Mouse (Mus musculus) liver, embryonic 16.5 days (tissue): ENCODE data around the gene Thap11. TPM values are rescaled to one million over a fixed set of nuclear protein-coding genes. Genes with fewer than 3 reads are reported as not detected.
"Not testable (repeated sequence)": the region's sequence is repeated elsewhere in the genome, so short reads cannot be mapped to it uniquely, and the experiment has no call there.

Source experiments
- ATAC-seq: fragments of 200-750 bp; cut with Nextera tagmentation; 2 replicates; pipeline ENCODE4 v1.8.0; 2017; ENCODE audit warnings: low read depth, mild to moderate bottlenecking, moderate number of reproducible peaks, moderate library complexity
- H3K27ac ChIP-seq: fragments of 300-500 bp; sonication (generic); 2 replicates; pipeline ENCODE4 v1.5.1; 2014; ENCODE audit warnings: mild to moderate bottlenecking, low read length
- H3K27me3 ChIP-seq: fragments of 300-500 bp; sonication (generic); 2 replicates; pipeline ENCODE4 v1.6.1; 2014; ENCODE audit warnings: low read depth, low read length, mixed read lengths; ENCODE audit not compliant: control insufficient read depth, insufficient read depth
- H3K36me3 ChIP-seq: fragments of 300-500 bp; sonication (generic); 2 replicates; pipeline ENCODE4 v1.6.1; 2014; ENCODE audit warnings: mild to moderate bottlenecking; ENCODE audit not compliant: control insufficient read depth, insufficient read depth
- H3K4me1 ChIP-seq: fragments of 300-500 bp; sonication (generic); 2 replicates; pipeline ENCODE4 v1.6.1; 2014; ENCODE audit warnings: low read depth, low read length, mixed read lengths; ENCODE audit not compliant: control insufficient read depth
- H3K4me2 ChIP-seq: fragments of 300-500 bp; sonication (generic); 2 replicates; pipeline ENCODE4 v1.6.1; 2014; ENCODE audit warnings: low read depth, low read length, mixed read lengths
- H3K4me3 ChIP-seq: fragments of 300-500 bp; sonication (generic); 2 replicates; pipeline ENCODE4 v1.5.1; 2014; ENCODE audit warnings: low read depth, mild to moderate bottlenecking, low read length
- H3K9ac ChIP-seq: fragments of 300-500 bp; sonication (generic); 2 replicates; pipeline ENCODE4 v1.6.1; 2014; ENCODE audit warnings: low read depth, low read length
- H3K9me3 ChIP-seq: fragments of 300-500 bp; sonication (generic); replicated peaks from 2 replicates; pipeline ENCODE4 v1.6.1; 2016; ENCODE audit warnings: low read length; ENCODE audit not compliant: control insufficient read depth
- WGBS: fragments of 180-500 bp; shearing (Covaris S2); extraction: QIAGEN DNeasy Blood & Tissue Kit; methylation state at CpG from one replicate; pipeline ENCODE4 v1.1.7; 2014; ENCODE audit not compliant: insufficient replicate concordance; 5-methylcytosine and 5-hydroxymethylcytosine counted together
- polyA plus RNA-seq: library from polyadenylated mRNA; unstranded; fragments of >200 nt; fragmentation: Nextera tagmentation; extraction: Ambion mirVana; gene quantifications from 2 replicates; pipeline ENCODE4 v1.2.1, GENCODE M21; 2015

The Thap11 gene
- polyA plus RNA-seq, 1 experiment from 2014 or later = 25.4 TPM

DNA sequence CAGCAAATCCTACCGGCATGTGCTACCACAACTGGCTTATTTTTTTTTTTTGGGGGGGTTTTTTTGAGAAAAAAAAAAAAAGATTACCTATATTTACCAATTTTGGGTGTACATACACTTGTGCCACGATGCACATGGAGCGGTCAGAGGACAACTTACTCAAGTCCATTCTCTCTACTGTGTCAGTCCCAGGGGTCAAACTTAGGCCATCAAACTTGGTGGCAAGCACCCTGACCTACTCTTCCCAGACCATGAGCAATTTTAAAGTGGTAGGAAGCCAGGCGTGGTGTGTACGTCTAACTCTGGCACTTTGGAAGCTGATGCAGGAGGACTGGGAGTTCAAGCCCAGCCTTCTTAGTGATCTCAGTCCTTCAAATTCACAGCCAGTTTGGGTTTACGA lies 41.7 kb upstream of the Thap11 start:
- Histone ChIP-seq H3K4me1 (peaks cover 81% of the 10 kb centered on the region), H3K9ac (no peak overlapping the region), H3K4me3 (peak overlapping the region; percentile 12), H3K27me3 (no peaks in the 10 kb centered on the region), H3K4me2 (peak overlapping the region; percentile 49), H3K27ac (peak overlapping the region; percentile 51), H3K36me3 (peaks cover 55% of the 10 kb centered on the region), H3K9me3 (no peaks in the 10 kb centered on the region)
- no peak for ATAC-seq
- 88% methylated on average over 6 of the region's 6 CpGs for WGBS

DNA sequence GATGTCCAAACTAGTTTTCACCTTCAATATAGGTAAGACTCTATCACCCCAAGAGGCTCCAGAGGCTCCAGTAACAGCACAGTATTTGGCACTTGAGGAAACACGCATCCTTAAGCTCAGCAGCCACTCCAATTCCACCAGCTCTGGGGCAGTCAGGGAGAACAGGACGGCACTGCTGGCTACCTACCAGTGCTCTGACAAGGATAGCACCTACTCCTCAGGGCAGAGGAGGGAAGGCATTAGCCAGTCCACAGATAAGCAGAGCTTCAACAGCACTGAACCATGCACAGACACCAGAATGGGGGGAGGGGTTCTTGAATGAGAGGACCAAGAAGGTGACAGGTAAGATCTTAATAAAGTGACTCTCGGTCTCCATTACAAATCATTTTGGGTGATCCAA lies 35.3 kb upstream of the Thap11 start:
- Histone ChIP-seq H3K36me3 (peaks cover 44% of the 10 kb centered on the region), H3K27me3 (no peaks in the 10 kb centered on the region), H3K9me3 (no peaks in the 10 kb centered on the region), H3K4me3 (peak overlapping the region; percentile 21), H3K4me2 (peak overlapping the region; percentile 51), H3K4me1 (peaks cover 67% of the 10 kb centered on the region), H3K27ac (peak overlapping the region; percentile 99), H3K9ac (peak overlapping the region; percentile 47)
- peak; percentile 17 for ATAC-seq
- WGBS = 54% methylated on average over 3 of the region's 3 CpGs

DNA sequence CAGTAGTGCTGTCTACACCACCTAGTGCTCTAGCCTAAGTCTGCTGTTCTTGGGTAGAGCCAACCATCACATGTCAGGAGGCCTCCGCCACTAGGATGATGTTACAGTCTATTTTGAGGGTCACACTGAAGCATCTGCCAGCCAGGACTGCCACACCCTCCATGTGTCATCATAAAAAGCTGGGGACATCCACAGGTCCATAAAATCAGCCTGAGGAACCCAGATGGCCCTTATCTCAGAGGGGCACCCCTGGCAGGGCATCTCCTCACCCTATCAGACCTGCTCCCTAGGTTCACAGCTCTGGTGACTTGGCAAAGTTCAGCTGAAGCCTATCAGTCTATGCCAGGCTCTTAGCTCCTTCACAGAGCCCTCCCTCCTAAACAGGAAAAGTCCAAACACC lies 34.0 kb upstream of the Thap11 start:
- Histone ChIP-seq H3K9ac (peak overlapping the region; percentile 68), H3K4me2 (peak overlapping the region; percentile 70), H3K27me3 (no peaks in the 10 kb centered on the region), H3K4me1 (peaks cover 58% of the 10 kb centered on the region), H3K4me3 (peak overlapping the region; percentile 21), H3K9me3 (no peaks in the 10 kb centered on the region), H3K36me3 (peaks cover 46% of the 10 kb centered on the region), H3K27ac (peak overlapping the region; percentile 99)
- ATAC-seq = peak; percentile 97
- WGBS = 33% methylated on average over 1 of the region's 1 CpGs

DNA sequence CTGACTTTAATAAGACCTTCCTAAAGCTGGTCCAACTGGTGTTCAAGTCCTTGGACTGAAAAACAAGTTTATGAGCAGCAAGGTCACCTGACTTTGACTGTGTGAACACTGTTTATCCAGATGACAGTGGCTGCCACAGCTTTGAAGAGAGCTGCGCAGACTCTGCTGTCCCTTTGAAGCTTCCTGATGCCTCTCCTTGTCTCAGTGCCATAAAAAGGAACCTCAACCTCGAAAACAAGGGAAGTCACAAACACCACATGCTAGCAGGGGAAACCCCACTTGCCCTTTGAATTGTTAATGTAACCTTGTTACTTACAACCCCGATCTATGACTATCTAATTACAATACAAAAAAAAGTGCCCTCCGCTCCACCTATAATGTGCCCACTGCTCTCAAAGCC lies 29.4 kb upstream of the Thap11 start:
- Histone ChIP-seq H3K27ac (peak overlapping the region; percentile 99), H3K4me1 (peaks cover 31% of the 10 kb centered on the region), H3K4me2 (peak overlapping the region; percentile 70), H3K9ac (peak overlapping the region; percentile 96), H3K4me3 (peak overlapping the region; percentile 96), H3K27me3 (no peaks in the 10 kb centered on the region), H3K9me3 (no peaks in the 10 kb centered on the region), H3K36me3 (peaks cover 33% of the 10 kb centered on the region)
- 56% methylated on average over 4 of the region's 4 CpGs for WGBS
- ATAC-seq = no peak

DNA sequence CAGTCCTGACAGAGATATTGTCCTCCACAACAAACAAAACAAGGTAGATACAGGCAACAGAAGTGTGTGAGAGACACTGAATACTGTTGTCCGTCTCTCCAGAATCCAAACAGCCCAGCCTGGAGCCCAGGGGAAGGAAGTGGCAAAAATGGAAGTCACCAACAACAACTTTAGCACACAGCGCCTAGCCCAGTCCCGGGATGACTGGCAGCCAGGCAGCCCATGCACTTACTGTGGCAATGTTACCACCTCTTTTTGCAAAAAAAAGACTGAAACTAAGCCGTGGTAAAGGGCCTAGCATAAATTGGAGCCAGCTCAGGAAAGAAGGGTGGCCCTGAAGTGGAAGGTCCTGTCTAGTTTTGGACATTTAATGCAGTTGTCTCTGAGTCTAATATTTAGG lies 28.6 kb upstream of the Thap11 start:
- H3K36me3 ChIP-seq = peaks cover 32% of the 10 kb centered on the region
- no peak for ATAC-seq
- no peaks in the 10 kb centered on the region for H3K9me3 ChIP-seq
- 0% methylated on average over 4 of the region's 4 CpGs for WGBS
- no peaks in the 10 kb centered on the region; the same call in 1 of the 2 replicates for H3K27me3 ChIP-seq
- peak overlapping the region; percentile 70 for H3K4me2 ChIP-seq
- H3K9ac ChIP-seq = peak overlapping the region; percentile 96
- H3K4me1 ChIP-seq = peaks cover 32% of the 10 kb centered on the region
- peak overlapping the region; percentile 96 for H3K4me3 ChIP-seq
- H3K27ac ChIP-seq = peak overlapping the region; percentile 99

DNA sequence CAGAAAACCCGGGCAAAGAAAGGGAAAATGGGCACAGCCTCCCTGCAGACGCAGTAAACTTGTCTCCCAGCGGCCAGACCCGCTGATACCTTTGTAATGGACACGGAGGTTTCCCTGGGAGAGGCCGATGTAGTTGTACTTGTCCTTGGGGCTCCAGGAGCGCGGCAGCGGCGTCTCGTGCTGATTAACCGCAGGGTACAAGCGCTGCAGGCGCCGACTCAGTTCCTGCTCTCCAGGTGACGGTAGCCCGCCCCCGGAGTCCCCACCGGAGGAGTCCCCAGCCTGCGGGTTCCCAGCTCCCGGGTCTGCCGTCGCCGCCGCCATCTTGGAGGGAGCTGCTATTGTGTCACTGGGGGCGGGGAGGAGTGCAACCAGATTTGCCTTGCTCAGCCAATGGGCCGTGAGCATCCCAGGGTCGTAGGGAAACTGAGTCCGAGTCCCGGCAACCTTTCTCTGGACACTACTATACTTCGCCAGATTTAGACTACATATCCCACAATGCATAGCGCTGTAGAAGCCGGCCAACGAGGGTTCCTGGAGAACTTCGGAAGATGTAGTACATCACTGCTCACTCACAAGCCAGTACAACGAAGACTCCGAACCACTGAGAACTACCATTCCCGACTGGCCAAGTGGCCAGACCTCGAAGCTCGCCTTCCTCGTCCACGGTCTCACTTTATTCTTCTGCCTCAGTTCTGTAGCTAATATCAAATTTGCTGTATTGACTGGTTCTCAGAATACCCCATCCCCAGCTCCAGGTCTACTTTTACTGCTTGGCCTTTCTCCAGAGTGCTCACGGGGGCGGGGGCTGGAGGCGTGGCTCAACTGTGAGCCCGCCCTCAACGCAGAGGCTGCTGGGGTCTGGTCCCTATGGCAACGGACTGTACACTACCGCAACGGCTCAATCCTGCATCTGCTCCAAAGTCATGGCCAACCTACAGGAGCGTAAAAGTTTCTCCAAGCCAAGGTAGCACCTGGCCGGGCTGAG lies 27.8 kb upstream of the Thap11 start, which contains the start of the genes Ranbp10 and Tsnaxip1:
Gene Ranbp10 (minus strand): TSS at position 490 of the 988 bp plus-strand sequence.
Gene Tsnaxip1 (plus strand): TSS at position 871 of the 988 bp plus-strand sequence.
- H3K4me3 ChIP-seq = peak within 1 kb of the TSS; percentile 96
- no peaks in the 10 kb centered on the region for H3K9me3 ChIP-seq
- H3K9ac ChIP-seq = peak within 1 kb of the TSS; percentile 96
- peak within 1 kb of the TSS; percentile 99 for H3K27ac ChIP-seq
- no peaks in the 10 kb centered on the region; the same call in 1 of the 2 replicates for H3K27me3 ChIP-seq
- H3K4me2 ChIP-seq = peak within 1 kb of the TSS; percentile 78
- H3K4me1 ChIP-seq = peaks cover 27% of the 10 kb centered on the region
- under 1% methylated on average over 52 of the region's 52 CpGs for WGBS
- peak; percentile 89 for ATAC-seq
- H3K36me3 ChIP-seq = peaks cover 25% of the 10 kb centered on the region

DNA sequence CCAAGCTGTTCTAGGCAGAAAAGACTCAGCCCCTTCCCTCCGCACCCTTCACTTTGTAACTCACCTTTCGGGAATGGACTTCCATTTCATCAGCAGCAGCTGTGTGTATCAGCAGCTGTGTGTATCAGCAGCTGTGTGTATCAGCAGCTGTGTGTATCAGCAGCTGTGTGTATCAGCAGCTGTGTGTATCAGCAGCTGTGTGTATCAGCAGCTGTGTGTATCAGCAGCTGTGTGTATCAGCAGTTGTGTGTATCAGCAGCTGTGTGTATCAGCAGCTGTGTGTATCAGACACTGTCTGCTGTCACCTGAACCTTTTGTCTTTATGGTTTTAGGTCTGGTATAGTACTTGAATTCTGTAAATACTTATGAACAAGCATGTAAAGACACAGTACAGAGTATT lies 21.2 kb upstream of the Thap11 start:
- peak overlapping the region; percentile 75 for H3K9ac ChIP-seq
- H3K4me3 ChIP-seq = peak overlapping the region; percentile 65
- not testable (repeated sequence) for H3K36me3 ChIP-seq, H3K9me3 ChIP-seq, H3K27me3 ChIP-seq
- peaks cover 39% of the 10 kb centered on the region for H3K4me1 ChIP-seq
- peak overlapping the region; percentile 54 for H3K4me2 ChIP-seq
- WGBS = 67% methylated on average over 2 of the region's 2 CpGs
- ATAC-seq = 0 out of 2 replicates have a peak, but pooled peaks have one; percentile 33
- peak overlapping the region; percentile 96 for H3K27ac ChIP-seq

DNA sequence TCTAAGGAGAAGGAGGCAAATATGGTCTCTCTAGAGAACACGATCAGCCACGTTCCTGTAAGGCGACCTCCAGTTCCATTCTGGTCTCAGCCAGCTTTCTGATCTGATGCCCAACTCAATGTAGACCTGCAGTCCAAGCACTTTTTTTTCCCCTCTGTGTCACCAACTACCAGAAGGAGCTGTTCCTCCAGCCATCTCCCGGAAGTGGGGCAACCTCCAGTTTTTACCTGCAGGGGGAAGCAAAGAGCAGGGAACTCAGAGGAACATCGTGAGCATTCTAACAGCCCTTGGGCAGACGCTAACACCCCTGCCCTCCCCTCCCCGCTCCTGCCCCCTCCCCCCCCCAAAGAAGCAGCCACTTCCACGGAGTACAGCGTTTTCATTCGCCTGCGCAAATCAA lies 19.6 kb upstream of the Thap11 start:
- Histone ChIP-seq H3K4me3 (no peak overlapping the region), H3K9ac (no peak overlapping the region; the same call in 1 of the 2 replicates), H3K27me3 (no peaks in the 10 kb centered on the region; the same call in 1 of the 2 replicates), H3K36me3 (no peaks in the 10 kb centered on the region), H3K9me3 (no peaks in the 10 kb centered on the region), H3K27ac (peak overlapping the region; percentile 65), H3K4me2 (peak overlapping the region; percentile 36; the same call in 1 of the 2 replicates), H3K4me1 (peaks cover 30% of the 10 kb centered on the region)
- 19% methylated on average over 11 of the region's 11 CpGs for WGBS
- peak; percentile 58 for ATAC-seq

DNA sequence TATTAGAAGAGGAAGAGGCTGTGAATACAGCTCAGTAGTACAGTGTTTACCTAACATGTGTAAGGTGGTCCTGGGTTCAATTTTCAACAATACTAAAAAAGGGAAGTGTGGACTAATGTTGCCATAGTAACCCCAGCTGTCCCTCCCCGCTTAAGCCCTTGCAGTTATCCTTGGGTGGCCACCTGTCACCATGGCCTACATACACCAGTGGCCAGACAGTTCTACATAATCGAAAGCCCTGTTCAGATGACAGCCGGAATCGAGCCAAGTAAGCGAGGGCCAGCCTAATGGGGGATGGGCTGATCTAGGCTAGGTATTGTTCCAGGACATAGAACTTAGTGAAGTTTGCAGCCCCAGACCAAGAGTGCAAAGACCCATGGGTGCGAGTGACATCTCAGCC lies 17.9 kb upstream of the Thap11 start:
- H3K9ac ChIP-seq = no peak overlapping the region
- peaks cover 22% of the 10 kb centered on the region for H3K4me1 ChIP-seq
- no peaks in the 10 kb centered on the region for H3K36me3 ChIP-seq
- no peak overlapping the region for H3K4me3 ChIP-seq
- WGBS = 70% methylated on average over 6 of the region's 6 CpGs
- no peaks in the 10 kb centered on the region; the same call in 1 of the 2 replicates for H3K9me3 ChIP-seq
- H3K27ac ChIP-seq = no peak overlapping the region
- ATAC-seq = no peak
- no peaks in the 10 kb centered on the region for H3K27me3 ChIP-seq
- H3K4me2 ChIP-seq = no peak overlapping the region
